Mouse (Mus musculus) layer of hippocampus, adult 9-10 months (tissue): ENCODE data around the gene Mmp14.

Experiments
- DNase-seq: peaks from one replicate; pipeline ENCODE4 v3.0.0; 2022; ENCODE audit warnings: low spot score

Gene Mmp14

DNA sequence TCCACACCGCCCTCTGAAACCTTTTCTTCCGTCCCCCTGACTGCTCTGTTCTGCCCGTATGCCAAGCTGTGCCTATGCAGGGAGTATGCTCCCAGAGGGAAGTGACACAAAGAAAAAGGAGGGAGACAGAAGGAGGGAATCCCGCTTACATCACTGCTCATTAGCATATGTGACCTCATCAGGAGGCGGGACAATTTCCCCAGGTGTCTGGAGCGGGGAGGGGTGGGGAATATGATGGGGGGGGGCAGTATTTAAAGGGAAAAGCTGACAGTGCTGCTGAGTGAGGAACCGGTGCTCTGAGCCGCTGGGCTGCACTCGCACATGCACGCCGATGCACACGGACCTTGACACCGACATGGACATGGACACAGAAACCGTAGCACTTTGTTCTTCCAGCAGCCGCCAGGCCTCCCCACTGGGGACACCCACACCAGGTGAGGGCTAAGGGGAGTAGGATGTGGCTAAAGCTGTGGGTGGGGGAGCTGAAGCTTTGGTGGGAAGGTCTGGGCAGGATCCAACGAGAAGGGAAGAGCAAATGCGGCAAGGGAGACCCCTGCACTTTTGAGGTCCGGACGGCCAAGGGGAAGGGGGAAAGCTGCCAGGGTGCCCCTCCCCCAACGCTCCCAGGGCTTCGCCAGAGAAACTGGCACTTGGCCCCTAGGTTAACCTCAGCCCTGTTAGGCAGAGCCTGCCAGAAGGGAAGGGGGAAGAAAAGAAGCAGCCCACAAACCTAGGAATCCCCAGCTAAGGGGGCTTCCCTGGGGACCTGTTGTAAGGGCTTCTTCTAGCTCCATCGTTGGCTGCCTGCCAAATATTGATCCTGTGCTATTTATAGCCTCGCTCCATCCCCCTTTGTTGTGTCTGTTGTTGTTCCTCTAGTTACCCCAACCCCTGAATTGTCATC is 44.8 kb downstream of the Mmp14 start, which contains the start of gene Rem2:
Gene Rem2, plus strand, starts transcription at position 160 of the 904 bp plus-strand sequence.
- no peak for DNase-seq

DNA sequence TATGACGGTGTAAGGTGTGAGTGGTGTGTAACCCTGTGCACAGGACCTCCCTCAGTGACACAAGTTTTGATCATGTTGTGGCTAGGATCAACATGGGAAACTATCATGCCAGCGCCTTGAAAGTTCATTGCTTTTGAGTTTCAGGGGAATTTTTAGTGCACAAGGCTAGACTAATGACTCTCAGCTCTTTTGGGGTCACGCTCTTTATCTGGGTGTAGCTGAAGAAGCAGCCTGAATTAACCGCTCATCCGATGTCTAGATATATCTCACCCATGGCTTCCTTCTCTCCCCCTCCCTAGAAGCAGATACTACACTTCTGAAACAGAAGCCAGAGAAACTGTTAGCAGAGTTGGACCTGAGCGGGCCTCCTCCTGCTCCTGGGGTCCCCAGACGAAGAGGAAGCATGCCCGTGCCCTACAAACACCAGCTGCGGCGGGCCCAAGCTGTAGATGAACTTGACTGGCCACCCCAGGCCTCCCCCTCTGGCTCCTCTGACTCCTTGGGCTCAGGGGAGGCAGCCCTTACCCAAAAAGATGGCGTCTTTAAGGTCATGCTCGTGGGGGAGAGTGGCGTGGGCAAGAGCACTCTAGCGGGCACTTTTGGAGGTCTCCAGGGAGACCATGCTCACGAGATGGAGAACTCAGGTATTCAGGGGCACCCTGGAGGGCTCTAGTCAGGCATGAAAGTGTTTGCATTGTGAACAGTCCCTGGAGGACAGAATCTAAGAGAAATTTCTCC is 45.9 kb downstream of the Mmp14 start:
- no peak for DNase-seq

DNA sequence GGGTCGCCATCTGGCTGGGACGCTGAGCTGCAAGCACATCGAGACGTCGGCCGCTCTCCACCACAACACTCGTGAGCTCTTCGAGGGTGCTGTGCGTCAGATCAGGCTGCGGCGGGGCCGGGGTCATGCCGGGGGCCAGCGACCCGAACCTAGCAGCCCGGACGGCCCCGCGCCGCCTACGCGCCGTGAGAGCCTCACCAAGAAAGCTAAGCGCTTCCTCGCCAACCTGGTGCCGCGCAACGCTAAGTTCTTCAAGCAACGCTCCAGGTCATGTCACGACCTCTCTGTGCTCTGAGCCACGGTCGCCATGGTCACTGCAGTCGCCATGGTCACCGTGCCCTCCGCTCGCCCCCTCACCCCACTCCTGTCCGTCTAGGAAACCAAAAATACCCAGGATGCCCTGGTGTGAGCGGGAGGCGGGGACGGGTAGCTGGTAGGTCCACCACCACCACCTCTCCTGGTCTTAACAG is 48.1 kb downstream of the Mmp14 start:
- DNase-seq, result no peak

DNA sequence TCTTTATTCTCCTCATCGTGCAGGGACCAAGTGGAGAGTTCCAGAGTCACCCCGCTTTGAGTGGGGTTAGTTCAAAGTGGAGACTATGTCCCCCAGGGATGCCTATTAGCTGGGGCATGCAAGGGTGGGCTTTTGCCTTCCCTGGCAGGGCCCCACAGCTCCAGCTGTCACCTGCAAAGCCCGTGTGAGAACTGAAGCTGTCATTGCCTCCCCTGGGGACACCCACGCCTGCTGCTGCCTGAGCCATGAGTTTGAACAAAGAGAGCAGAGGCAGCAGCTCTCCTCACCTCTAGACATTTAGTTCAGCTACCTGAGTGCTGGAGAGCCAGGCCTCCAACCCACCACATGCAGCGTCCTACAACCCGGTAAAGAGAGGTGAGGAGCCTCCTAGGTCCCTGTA is 49.3 kb downstream of the Mmp14 start:
- no peak for DNase-seq

DNA sequence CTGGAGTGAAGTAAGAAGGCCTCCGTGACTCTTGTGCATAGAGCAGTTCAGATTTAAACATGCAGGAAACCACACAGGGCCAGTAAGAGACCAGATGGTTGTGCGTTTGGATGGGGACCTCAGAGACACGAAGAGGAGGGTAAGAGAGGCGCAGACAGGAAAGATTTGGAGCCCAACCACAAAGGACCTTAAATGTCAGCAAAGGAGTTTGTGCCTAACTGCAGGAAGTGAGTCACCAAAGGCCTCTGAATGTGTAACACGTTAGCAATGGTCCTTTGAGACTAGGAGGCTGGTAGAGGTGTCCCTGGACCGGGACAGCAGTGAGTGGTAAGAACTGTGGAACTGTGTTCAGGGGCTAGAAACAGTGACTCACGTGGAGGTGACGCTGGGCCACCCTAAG is 50.0 kb downstream of the Mmp14 start:
- DNase-seq, result no peak

DNA sequence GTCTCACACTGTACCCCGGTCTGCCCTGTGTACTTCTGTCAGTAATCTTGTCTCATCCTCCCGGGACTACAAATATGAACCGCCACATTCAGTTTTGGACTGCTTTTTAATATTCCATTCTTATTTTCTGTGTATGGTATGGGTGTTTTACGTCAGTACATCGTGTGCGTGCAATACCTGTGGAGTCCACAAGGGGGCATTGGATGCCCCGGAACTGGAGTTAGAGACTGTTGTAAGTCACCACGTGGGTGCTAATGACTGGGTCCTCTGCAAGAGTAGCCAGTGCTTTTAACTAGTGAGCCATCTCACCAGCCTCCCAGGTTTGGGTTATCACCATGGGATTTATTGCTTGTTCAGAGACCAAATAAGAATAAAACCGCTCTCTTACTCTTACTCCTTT is 51.1 kb downstream of the Mmp14 start:
- DNase-seq, result no peak

DNA sequence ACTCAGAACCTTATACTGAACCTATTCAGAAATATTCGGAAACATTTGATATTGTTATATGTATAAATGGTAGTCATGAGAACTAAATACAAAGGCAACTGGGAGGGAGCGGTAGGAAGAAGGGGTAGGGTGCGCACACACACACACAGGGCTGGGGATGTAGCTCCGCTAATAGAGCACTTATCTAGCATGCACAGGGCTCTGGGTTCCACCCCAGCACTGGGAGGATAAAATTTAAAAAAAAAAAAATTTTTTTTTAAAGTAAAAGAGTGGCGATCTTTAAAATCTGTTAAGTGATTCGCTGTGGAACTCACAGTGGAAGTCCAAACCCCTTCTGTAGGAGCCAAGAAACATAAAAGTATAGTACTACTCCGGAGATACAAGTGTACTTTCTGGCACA is 54.5 kb downstream of the Mmp14 start:
- DNase-seq, result no peak

DNA sequence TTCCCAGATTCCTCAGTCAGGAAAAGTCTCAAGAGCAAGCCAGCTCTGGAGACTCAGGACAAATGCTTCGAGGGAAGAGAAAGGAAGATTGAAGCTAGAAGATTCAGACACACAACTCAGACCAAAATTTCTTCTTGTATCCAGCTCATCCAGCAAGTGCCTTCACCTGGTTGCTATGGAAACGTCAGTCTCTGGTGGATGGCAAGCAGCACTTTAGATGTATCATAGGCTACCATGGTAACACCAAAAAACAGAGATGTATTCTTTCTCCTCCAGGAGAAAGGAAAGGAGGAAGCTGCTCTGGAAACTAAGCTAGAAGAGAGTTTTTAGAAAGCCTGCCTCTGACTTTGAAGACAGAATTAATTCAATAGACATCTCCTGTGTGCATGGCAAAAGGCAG is 56.3 kb downstream of the Mmp14 start:
- DNase-seq, result no peak

DNA sequence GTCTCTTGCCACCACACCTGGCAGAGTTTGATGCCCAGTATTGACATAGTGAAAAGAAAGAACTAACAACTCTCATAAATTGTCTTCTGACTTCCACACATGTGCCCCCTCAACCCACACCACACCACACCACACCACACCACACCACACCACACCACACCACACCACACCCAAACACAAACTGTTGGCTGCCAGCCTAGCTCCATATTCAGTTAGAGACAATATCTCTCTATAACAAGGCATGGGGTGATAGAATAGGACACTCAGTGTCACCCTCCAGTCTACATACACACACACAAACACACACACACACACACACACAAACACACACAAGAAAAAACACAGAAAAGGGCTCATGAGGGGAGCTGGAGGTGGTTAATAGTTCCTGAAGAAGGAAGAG is 56.9 kb downstream of the Mmp14 start:
- DNase-seq, result no peak

DNA sequence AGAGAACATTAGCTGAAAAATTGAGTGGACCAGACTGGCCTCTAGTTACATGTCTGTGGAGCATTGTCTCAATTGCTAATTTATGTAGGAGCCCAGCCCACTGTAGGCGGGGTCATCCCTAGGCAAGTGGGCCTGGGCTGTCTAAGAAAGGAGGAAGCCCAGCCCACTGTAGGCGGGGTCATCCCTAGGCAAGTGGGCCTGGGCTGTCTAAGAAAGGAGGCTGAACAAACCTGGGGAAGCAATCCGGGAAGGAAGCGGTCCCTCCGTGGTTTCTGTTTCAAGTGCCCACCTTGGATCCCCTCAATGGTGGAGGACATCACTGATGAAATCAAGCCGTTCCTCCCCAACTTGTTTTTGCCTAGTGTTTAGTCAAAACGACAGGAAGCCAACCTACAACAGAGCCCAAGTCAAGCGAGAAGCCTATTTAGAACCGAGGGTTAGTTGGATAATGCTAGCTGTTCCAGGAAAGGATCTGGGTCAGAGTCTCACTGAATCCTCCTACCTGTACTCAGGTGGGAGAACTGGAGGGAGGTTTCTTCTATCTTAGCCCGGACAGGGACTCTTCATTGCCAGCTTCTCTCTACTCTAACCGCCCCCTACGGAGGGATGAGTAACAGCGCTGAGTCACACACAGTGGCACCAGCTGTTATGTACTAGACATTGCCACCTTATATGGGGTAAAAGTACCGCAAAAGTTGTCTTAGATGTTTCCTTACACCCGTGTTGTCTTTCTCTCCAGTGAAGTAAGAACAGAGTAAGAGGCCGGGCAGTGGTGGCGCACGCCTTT is 61.1 kb downstream of the Mmp14 start:
- no peak for DNase-seq

DNA sequence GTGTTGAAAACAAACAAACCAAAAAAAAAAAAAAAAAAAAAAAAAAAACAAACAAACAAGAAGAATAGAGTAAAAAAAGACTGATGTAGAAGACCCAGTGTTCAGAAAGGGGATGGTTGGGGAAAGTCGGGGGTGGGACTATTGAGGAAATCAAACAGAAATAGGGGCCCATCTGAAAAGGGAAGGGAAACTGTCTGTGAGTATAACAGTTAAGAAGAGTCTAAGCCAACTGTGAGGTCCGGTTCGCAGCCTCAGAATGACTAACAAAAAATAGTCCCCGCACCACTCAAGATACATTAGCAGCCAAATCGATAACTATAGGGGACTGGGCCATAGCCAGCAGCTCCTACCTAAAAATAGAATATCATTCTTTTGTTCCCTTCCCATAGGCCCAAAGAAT is 61.8 kb downstream of the Mmp14 start:
- no peak for DNase-seq

DNA sequence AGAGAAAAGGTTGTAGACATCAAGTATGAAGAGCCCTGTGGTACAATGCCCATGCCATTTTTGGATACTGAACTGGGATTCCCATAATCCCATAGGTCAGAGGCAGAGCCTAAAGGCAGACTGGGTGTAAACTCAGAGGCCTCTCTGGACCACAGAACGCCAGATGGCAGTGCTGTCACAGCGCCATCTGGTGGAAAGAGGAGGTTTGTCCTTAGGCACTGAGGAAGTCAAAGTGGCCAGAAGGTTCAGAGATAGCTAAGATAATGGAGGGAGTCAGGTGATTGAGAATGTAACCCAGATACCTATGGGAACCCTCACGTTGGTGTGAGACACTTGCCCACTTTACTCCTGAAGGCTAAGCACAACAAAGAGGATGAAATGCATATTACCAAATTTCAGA is 62.8 kb downstream of the Mmp14 start:
- no peak for DNase-seq
